Mouse (Mus musculus) midbrain, embryonic 14.5 days (tissue): ENCODE data around the gene Nom1. TPM values are rescaled to one million over a fixed set of nuclear protein-coding genes. Genes with fewer than 3 reads are reported as not detected.

Experiments
- ATAC-seq: fragments of 200-750 bp; cut with Nextera tagmentation; 2 replicates; pipeline ENCODE4 v1.8.0; 2017; ENCODE audit warnings: moderate number of reproducible peaks, moderate library complexity; ENCODE audit not compliant: low FRiP score, low TSS enrichment
- DNase-seq: peaks from one replicate; pipeline ENCODE4 v3.0.0-alpha.2; 2015
- H3K27ac ChIP-seq: fragments of 300-500 bp; sonication (generic); replicated peaks from 2 replicates; pipeline ENCODE4 v1.5.1; 2014; ENCODE audit warnings: mild to moderate bottlenecking, low read depth, low read length, moderate library complexity
- H3K27me3 ChIP-seq: fragments of 300-500 bp; sonication (generic); 2 replicates; pipeline ENCODE4 v1.6.1; 2014; ENCODE audit warnings: low read length, control low read depth, mixed read lengths; ENCODE audit not compliant: control insufficient read depth, insufficient read depth
- H3K36me3 ChIP-seq: fragments of 300-500 bp; sonication (generic); 2 replicates; pipeline ENCODE4 v1.6.1; 2014; ENCODE audit warnings: low read length, control low read depth; ENCODE audit not compliant: control insufficient read depth, insufficient read depth
- H3K4me1 ChIP-seq: fragments of 300-500 bp; sonication (generic); 2 replicates; pipeline ENCODE4 v1.6.1; 2014; ENCODE audit warnings: mild to moderate bottlenecking, antibody characterized with exemption, low read length, control low read depth; ENCODE audit not compliant: control insufficient read depth, insufficient read depth
- H3K4me2 ChIP-seq: fragments of 300-500 bp; sonication (generic); 2 replicates; pipeline ENCODE4 v1.6.1; 2014; ENCODE audit warnings: mild to moderate bottlenecking, low read length, moderate library complexity
- H3K4me3 ChIP-seq: fragments of 300-500 bp; sonication (generic); replicated peaks from 2 replicates; pipeline ENCODE4 v1.5.1; 2014; ENCODE audit warnings: low read depth, low read length
- H3K9ac ChIP-seq: fragments of 300-500 bp; sonication (generic); replicated peaks from 2 replicates; pipeline ENCODE4 v1.6.1; 2014; ENCODE audit warnings: mild to moderate bottlenecking, low read length, moderate library complexity
- H3K9me3 ChIP-seq: fragments of 300-500 bp; sonication (generic); 2 replicates; pipeline ENCODE4 v1.6.1; 2016; ENCODE audit warnings: low read length, control low read depth, mixed read lengths; ENCODE audit not compliant: control insufficient read depth
- WGBS: fragments of 180-500 bp; shearing (Covaris S2); extraction: QIAGEN DNeasy Blood & Tissue Kit; methylation state at CpG from one replicate; pipeline ENCODE4 v1.1.7; 2014; 5-methylcytosine and 5-hydroxymethylcytosine counted together
- polyA plus RNA-seq: library from polyadenylated mRNA; unstranded; fragments of >200 nt; fragmentation: Nextera tagmentation; extraction: Ambion mirVana; gene quantifications from 2 replicates; pipeline ENCODE4 v1.2.1, GENCODE M21; 2014

The Nom1 gene
- polyA plus RNA-seq, 1 experiment from 2014 or later = 14.8 TPM

DNA sequence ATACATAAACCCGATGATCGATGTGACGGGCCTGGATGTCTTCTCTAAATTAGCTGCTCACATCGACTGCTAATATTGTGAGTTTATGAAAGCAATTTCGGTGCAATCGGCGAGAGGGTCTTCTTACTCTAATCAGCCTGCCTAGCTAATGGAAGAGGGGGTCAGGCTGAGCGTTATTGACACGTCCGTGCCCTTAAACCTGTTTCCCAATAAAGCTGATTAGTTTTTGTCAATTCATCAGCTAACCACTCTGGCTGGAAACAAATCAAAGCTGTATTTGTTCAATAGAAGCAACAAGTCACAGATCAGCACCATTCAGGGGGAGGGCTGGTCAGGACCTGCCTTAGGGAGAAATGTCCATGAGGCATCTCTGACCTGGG lies 51.5 kb downstream of the Nom1 start:
- H3K9ac ChIP-seq = no peak overlapping the region
- no peaks in the 10 kb centered on the region for H3K36me3 ChIP-seq
- WGBS = 2% methylated on average over 10 of the region's 10 CpGs
- peaks cover 93% of the 10 kb centered on the region for H3K27me3 ChIP-seq
- H3K4me3 ChIP-seq = no peak overlapping the region
- no peak for ATAC-seq
- no peaks in the 10 kb centered on the region for H3K4me1 ChIP-seq
- no peaks in the 10 kb centered on the region for H3K9me3 ChIP-seq
- DNase-seq = no peak
- no peak overlapping the region for H3K4me2 ChIP-seq
- no peak overlapping the region for H3K27ac ChIP-seq

DNA sequence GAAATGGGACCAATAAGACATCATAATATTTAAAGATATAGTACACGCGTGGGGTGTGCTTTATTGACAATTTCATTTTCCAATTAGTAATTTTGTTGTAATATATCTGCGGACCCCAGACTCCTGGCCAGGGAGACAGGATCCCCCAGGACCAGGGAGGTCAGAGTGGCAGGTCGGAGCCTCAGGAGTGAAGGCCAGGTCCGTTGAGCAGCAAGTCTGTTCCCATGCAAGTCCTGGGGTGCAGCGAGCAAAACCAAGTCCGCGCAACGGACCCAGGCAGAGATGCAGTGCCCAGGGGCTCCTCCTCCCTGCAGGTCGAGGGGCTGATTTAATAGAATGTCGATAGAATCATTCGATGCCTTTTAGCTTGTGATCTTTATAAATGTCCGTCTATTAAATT lies 52.9 kb downstream of the Nom1 start:
- Histone ChIP-seq H3K9me3 (no peaks in the 10 kb centered on the region), H3K27ac (no peak overlapping the region), H3K36me3 (no peaks in the 10 kb centered on the region), H3K27me3 (peaks cover 85% of the 10 kb centered on the region), H3K9ac (no peak overlapping the region), H3K4me1 (no peaks in the 10 kb centered on the region), H3K4me3 (no peak overlapping the region), H3K4me2 (no peak overlapping the region)
- 12% methylated on average over 13 of the region's 13 CpGs for WGBS
- ATAC-seq = no peak
- peak; percentile 19 for DNase-seq

DNA sequence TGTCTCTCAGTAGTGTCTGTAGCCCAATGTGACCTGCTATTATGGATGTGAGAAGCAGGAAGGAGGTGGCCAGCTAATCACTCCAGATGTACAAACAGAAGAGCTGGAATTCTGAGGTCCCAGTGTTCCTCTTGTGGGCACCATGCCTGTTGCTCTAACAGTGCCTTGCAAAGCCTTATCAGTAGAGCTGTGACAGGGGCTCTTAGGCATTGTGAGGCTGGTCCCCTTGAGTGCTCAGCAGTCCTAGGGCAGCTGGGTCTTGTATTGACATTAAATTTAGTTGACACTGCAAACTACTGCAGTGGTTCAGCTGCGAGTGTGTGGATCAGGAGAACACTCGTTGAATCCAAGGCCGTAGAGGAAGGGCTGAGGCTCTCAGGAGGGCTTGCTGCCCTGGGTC lies 72.5 kb downstream of the Nom1 start:
- DNase-seq (peak; percentile 2), ATAC-seq (no peak)
- Histone ChIP-seq H3K27me3 (no peaks in the 10 kb centered on the region), H3K36me3 (no peaks in the 10 kb centered on the region), H3K4me3 (no peak overlapping the region), H3K27ac (no peak overlapping the region), H3K9me3 (no peaks in the 10 kb centered on the region), H3K9ac (no peak overlapping the region), H3K4me1 (no peaks in the 10 kb centered on the region), H3K4me2 (no peak overlapping the region)
- 87% methylated on average over 3 of the region's 3 CpGs for WGBS

Other genes with a start within 250 kb of the Nom1 start
- gene Rnf32, start 238.7 kb upstream of the Nom1 start, polyA plus RNA-seq = 19.4 and 21.5 TPM in 2 replicates
- gene Lmbr1, start 56.3 kb upstream of the Nom1 start, polyA plus RNA-seq = 36.2 and 42.4 TPM in 2 replicates
- gene Mnx1, start 43.8 kb downstream of the Nom1 start, polyA plus RNA-seq = not detected in 2 replicates
- gene Ube3c, start 134.6 kb downstream of the Nom1 start, polyA plus RNA-seq = 41.2 and 51.6 TPM in 2 replicates